Mouse (Mus musculus) hindbrain, embryonic 12.5 days (tissue): ENCODE results near the gene Mrfap1. TPM values are rescaled to one million over a fixed set of nuclear protein-coding genes. Genes with fewer than 3 reads are reported as not detected.

Experiments
- ATAC-seq: fragments of 200-750 bp; cut with Nextera tagmentation; 2 replicates; pipeline ENCODE4 v1.8.0; 2017; ENCODE audit warnings: moderate TSS enrichment; ENCODE audit not compliant: low FRiP score
- H3K27ac ChIP-seq: fragments of 300-500 bp; sonication (generic); 2 replicates; pipeline ENCODE4 v1.5.1; 2016; ENCODE audit warnings: mild to moderate bottlenecking
- H3K27me3 ChIP-seq: fragments of 300-500 bp; sonication (generic); 2 replicates; pipeline ENCODE4 v1.6.1; 2016; ENCODE audit warnings: mild to moderate bottlenecking
- H3K36me3 ChIP-seq: fragments of 300-500 bp; sonication (generic); 2 replicates; pipeline ENCODE4 v1.6.1; 2016; ENCODE audit warnings: mild to moderate bottlenecking
- H3K4me1 ChIP-seq: fragments of 300-500 bp; sonication (generic); 2 replicates; pipeline ENCODE4 v1.6.1; 2016
- H3K4me2 ChIP-seq: fragments of 300-500 bp; sonication (generic); replicated peaks from 2 replicates; pipeline ENCODE4 v1.6.1; 2016; ENCODE audit warnings: mild to moderate bottlenecking
- H3K4me3 ChIP-seq: fragments of 300-500 bp; sonication (generic); 2 replicates; pipeline ENCODE4 v1.5.1; 2016; ENCODE audit warnings: mild to moderate bottlenecking
- H3K9ac ChIP-seq: fragments of 300-500 bp; sonication (generic); 2 replicates; pipeline ENCODE4 v1.6.1; 2016; ENCODE audit warnings: mild to moderate bottlenecking, moderate library complexity
- H3K9me3 ChIP-seq: fragments of 300-500 bp; sonication (generic); replicated peaks from 2 replicates; pipeline ENCODE4 v1.6.1; 2016; ENCODE audit warnings: mild to moderate bottlenecking
- WGBS: fragments of 180-500 bp; shearing (Covaris S2); methylation state at CpG from one replicate; pipeline ENCODE4 v1.1.7; 2016; 5-methylcytosine and 5-hydroxymethylcytosine counted together
- polyA plus RNA-seq: library from polyadenylated mRNA; unstranded; fragments of >200 nt; fragmentation: Nextera tagmentation; extraction: Ambion mirVana; gene quantifications from 2 replicates; pipeline ENCODE4 v1.2.1, GENCODE M21; 2016

The Mrfap1 gene
- polyA plus RNA-seq, 1 experiment from 2014 or later = 495 TPM

DNA sequence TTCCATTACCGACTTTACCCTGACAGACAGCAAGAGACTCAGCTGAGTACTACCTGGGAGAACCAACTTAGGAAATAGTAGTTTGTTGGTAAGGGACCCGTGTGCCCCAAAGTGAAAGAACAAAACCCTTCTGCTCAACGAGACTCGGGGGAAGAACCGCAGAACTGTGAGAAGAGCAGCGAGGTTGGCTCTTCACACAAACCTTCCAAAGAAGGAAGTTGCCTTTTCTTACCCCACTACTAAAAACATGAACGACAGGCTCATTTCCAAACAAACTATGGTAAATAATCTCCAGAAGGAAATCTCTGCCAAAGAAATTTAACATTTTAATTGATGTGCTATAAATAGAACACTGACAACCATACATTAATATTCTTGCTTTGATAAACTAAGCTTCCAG, 49.5 kb downstream of the Mrfap1 start:
- Histone ChIP-seq H3K4me2 (peak overlapping the region; percentile 95), H3K27ac (no peak overlapping the region), H3K9ac (no peak overlapping the region), H3K9me3 (no peaks in the 10 kb centered on the region), H3K4me3 (no peak overlapping the region), H3K4me1 (peaks cover 17% of the 10 kb centered on the region), H3K27me3 (0 out of 2 replicates have a peak, but pooled peaks cover under 1% of the 10 kb centered on the region), H3K36me3 (0 out of 2 replicates have a peak, but pooled peaks cover 2% of the 10 kb centered on the region)
- WGBS = 85% methylated on average over 7 of the region's 7 CpGs
- ATAC-seq = no peak

Other genes with a start within 250 kb of the Mrfap1 start
- gene Tbc1d14, start 203.5 kb downstream of the Mrfap1 start, polyA plus RNA-seq = 56.2 and 57.4 TPM in 2 replicates
- gene D5Ertd579e, start 100.7 kb downstream of the Mrfap1 start, polyA plus RNA-seq = 41.8 and 43.3 TPM in 2 replicates
- 28.0 and 29.2 TPM in 2 replicates for gene Bloc1s4, start 48.1 kb downstream of the Mrfap1 start, polyA plus RNA-seq
- 16.1 and 16.7 TPM in 2 replicates for gene Man2b2, start 33.9 kb upstream of the Mrfap1 start, polyA plus RNA-seq
- 7.6 and 8.0 TPM in 2 replicates for gene Ppp2r2c, start 71.7 kb upstream of the Mrfap1 start, polyA plus RNA-seq
- gene Wfs1, start 192.4 kb upstream of the Mrfap1 start, polyA plus RNA-seq = 8.6 and 9.6 TPM in 2 replicates